ENCODE assay signal across 8 mouse cellular contexts in genomic region chr11:84067720-84068190, GRCm38 (mm10). TPM values are rescaled to one million over a fixed set of nuclear protein-coding genes. Genes with fewer than 3 reads are reported as not detected.
DNase-seq lines count a peak whose midpoint lies in the region; ATAC-seq and TF ChIP-seq lines count a peak whose summit lies in the region.

No protein-coding gene starts in this region.

- peak; percentile 57; the same call in 1 of the 2 replicates for ATAC-seq in forebrain, embryonic 14.5 days
- ATAC-seq in liver, embryonic 12.5 days, result no peak
- peak; percentile 38; the same call in 1 of the 2 replicates for ATAC-seq in stomach, embryonic 14.5 days (ENCODE audit: insufficient number of reproducible peaks, insufficient read depth, low FRiP score, low read depth)
- no peak; the same call in 1 of the 2 replicates for ATAC-seq in megakaryocyte progenitor cell, adult 5-6 weeks (replicated peaks; ENCODE audit: poor library complexity)

- under 1% methylated on average over 21 of the region's 21 CpGs for WGBS in forebrain, embryonic 14.5 days
- WGBS in liver, embryonic 12.5 days (ENCODE audit: insufficient replicate concordance), result 5% methylated on average over 21 of the region's 21 CpGs
- 4% methylated on average over 21 of the region's 21 CpGs for WGBS in stomach, embryonic 14.5 days

- no peak for TF ChIP-seq CTCF in layer of hippocampus, adult 2 months (conservative IDR thresholded peaks at IDR 0.05)

- no peaks in the 10 kb centered on the region for H3K36me3 ChIP-seq in forebrain, embryonic 14.5 days (ENCODE audit: control insufficient read depth, insufficient read depth, low read length)
- H3K36me3 ChIP-seq in liver, embryonic 12.5 days, result no peaks in the 10 kb centered on the region
- H3K36me3 ChIP-seq in stomach, embryonic 14.5 days (ENCODE audit: control insufficient read depth, insufficient read depth, low read length), result no peaks in the 10 kb centered on the region

- H3K4me2 ChIP-seq in forebrain, embryonic 14.5 days (ENCODE audit: low read length), result peak overlapping the region; percentile 87
- H3K4me2 ChIP-seq in liver, embryonic 12.5 days, result peak overlapping the region; percentile 87
- peak overlapping the region; percentile 69 for H3K4me2 ChIP-seq in stomach, embryonic 14.5 days (replicated peaks; ENCODE audit: low read depth, low read length)

- H3K9me3 ChIP-seq in forebrain, embryonic 14.5 days (replicated peaks; ENCODE audit: control insufficient read depth, low read length), result no peaks in the 10 kb centered on the region
- H3K9me3 ChIP-seq in liver, embryonic 12.5 days (replicated peaks), result no peaks in the 10 kb centered on the region
- H3K9me3 ChIP-seq in stomach, embryonic 14.5 days (ENCODE audit: control insufficient read depth, low read depth, low read length), result no peaks in the 10 kb centered on the region

- H3K9ac ChIP-seq in forebrain, embryonic 14.5 days (ENCODE audit: low read length), result peak overlapping the region; percentile 78
- H3K9ac ChIP-seq in liver, embryonic 12.5 days, result peak overlapping the region; percentile 41
- peak overlapping the region; percentile 43 for H3K9ac ChIP-seq in stomach, embryonic 14.5 days (replicated peaks; ENCODE audit: low read depth, low read length)

- H3K4me1 ChIP-seq in forebrain, embryonic 14.5 days (ENCODE audit: control insufficient read depth, insufficient read depth, low read length), result peaks cover 7% of the 10 kb centered on the region; the same call in 1 of the 2 replicates
- H3K4me1 ChIP-seq in liver, embryonic 12.5 days, result peaks cover 30% of the 10 kb centered on the region
- peaks cover 7% of the 10 kb centered on the region for H3K4me1 ChIP-seq in stomach, embryonic 14.5 days (ENCODE audit: control insufficient read depth, insufficient read depth, low read length)

- no peak for DNase-seq in layer of hippocampus, adult 2 months (ENCODE audit: low spot score in 2 of 2)
- DNase-seq in layer of hippocampus, postnatal 10 days (ENCODE audit: low spot score in 2 of 2), result no peak
- peak; percentile 58 for DNase-seq in Muller cell, postnatal 12 days (ENCODE audit: inconsistent ontology term)
- no peak for DNase-seq in forebrain, embryonic 14.5 days (ENCODE audit: low spot score)
- DNase-seq in cerebellum, postnatal 36 days, result no peak

- H3K27me3 ChIP-seq in forebrain, embryonic 14.5 days (replicated peaks; ENCODE audit: control insufficient read depth, insufficient read depth, low read length), result peaks cover 14% of the 10 kb centered on the region; the same call in 1 of the 2 replicates
- peaks cover 75% of the 10 kb centered on the region for H3K27me3 ChIP-seq in liver, embryonic 12.5 days (replicated peaks)
- no peaks in the 10 kb centered on the region for H3K27me3 ChIP-seq in stomach, embryonic 14.5 days (ENCODE audit: control insufficient read depth, insufficient read depth, low read length)

- peak overlapping the region; percentile 93 for H3K27ac ChIP-seq in layer of hippocampus, adult 2 months
- 0 out of 2 replicates have a peak overlapping the region, but pooled peaks have one; percentile 9 for H3K27ac ChIP-seq in forebrain, embryonic 14.5 days (ENCODE audit: low read depth, low read length)
- H3K27ac ChIP-seq in liver, embryonic 12.5 days, result no peak overlapping the region
- H3K27ac ChIP-seq in stomach, embryonic 14.5 days (ENCODE audit: low read length), result no peak overlapping the region

- peak overlapping the region; percentile 86 for H3K4me3 ChIP-seq in layer of hippocampus, adult 2 months
- peak overlapping the region; percentile 64 for H3K4me3 ChIP-seq in forebrain, embryonic 14.5 days (ENCODE audit: low read depth, low read length)
- peak overlapping the region; percentile 62 for H3K4me3 ChIP-seq in liver, embryonic 12.5 days
- peak overlapping the region; percentile 56 for H3K4me3 ChIP-seq in stomach, embryonic 14.5 days (ENCODE audit: low read depth, low read length)

RNA-seq across cellular contexts. Expression of gene Dusp14, which starts 1.3 kb away (rescaled TPM):
- 10 to 100 TPM; 30.9 to 36.3 TPM for total RNA-seq in layer of hippocampus, adult 2 months (2021)
- 10 to 100 TPM; 15.9 to 17.3 TPM for total RNA-seq in layer of hippocampus, postnatal 10 days (2021)
- 33.3 and 45.7 TPM in 2 replicates for polyA plus RNA-seq in forebrain, embryonic 14.5 days (2014; fragmentation: Nextera tagmentation; extraction: Ambion mirVana)
- 1.1 TPM in 2 replicates for polyA plus RNA-seq in liver, embryonic 12.5 days (2016; fragmentation: Nextera tagmentation; extraction: Ambion mirVana)
- polyA plus RNA-seq in stomach, embryonic 14.5 days (2014; fragmentation: Nextera tagmentation; extraction: Ambion mirVana), result 21.9 and 24.0 TPM in 2 replicates
- total RNA-seq in megakaryocyte progenitor cell, adult 5-6 weeks (2015), result not detected in 2 replicates
- total RNA-seq in megakaryocyte progenitor cell, adult 5-6 weeks (2017), result not detected in 2 replicates

Comparison
In these comparisons a context has a peak if more than half of its experiments do, and no peak if none do; other contexts are left out.
1. H3K27ac ChIP-seq: peak in layer of hippocampus, adult 2 months (single experiment) and forebrain, embryonic 14.5 days (single experiment); none in liver, embryonic 12.5 days (single experiment) and stomach, embryonic 14.5 days (single experiment).
2. ATAC-seq: peak in forebrain, embryonic 14.5 days (single experiment) and stomach, embryonic 14.5 days (single experiment); none in liver, embryonic 12.5 days (single experiment) and megakaryocyte progenitor cell, adult 5-6 weeks (single experiment).
3. RNA of gene Dusp14, which starts 1.3 kb away (total RNA-seq): 30.9 to 36.3 TPM in layer of hippocampus, adult 2 months and 15.9 to 17.3 TPM in layer of hippocampus, postnatal 10 days; not detected in megakaryocyte progenitor cell, adult 5-6 weeks; every median in the first group is over 10 times any median in the second.
4. Peak in every context shown above with its lines, with median percentiles within 50 percentile points of each other: H3K4me3 ChIP-seq, H3K4me2 ChIP-seq and H3K9ac ChIP-seq.